Mouse (Mus musculus): ENCODE results near the gene Zan. TPM values are rescaled to one million over a fixed set of nuclear protein-coding genes. Genes with fewer than 3 reads are reported as not detected.
"Not testable (repeated sequence)": the region's sequence is repeated elsewhere in the genome, so short reads cannot be mapped to it uniquely, and the experiment has no call there.

Gene Zan
- polyA plus RNA-seq, 1 experiment from 2014 or later, result not detected

- ATAC-seq (ENCODE audit: insufficient number of reproducible peaks, low FRiP score, low TSS enrichment, low read depth), result no peak
- H3K36me3 ChIP-seq (ENCODE audit: control insufficient read depth, insufficient read depth, low read length), result no peaks in the 10 kb centered on the region
- H3K4me3 ChIP-seq (ENCODE audit: low read depth, low read length), result no peak overlapping the region
- H3K27me3 ChIP-seq (ENCODE audit: control insufficient read depth, insufficient read depth, low read length), result no peaks in the 10 kb centered on the region
- H3K27ac ChIP-seq (replicated peaks; ENCODE audit: low read depth, low read length), result no peak overlapping the region
- H3K4me1 ChIP-seq (ENCODE audit: control insufficient read depth, insufficient read depth, low read length), result no peaks in the 10 kb centered on the region
- no peak for DNase-seq (ENCODE audit: low spot score)
- WGBS, result 55% methylated on average over 7 of the region's 7 CpGs
- H3K9me3 ChIP-seq (ENCODE audit: control insufficient read depth, low read length), result no peaks in the 10 kb centered on the region
- no peak overlapping the region for H3K4me2 ChIP-seq (ENCODE audit: low read depth, severe bottlenecking)
- H3K9ac ChIP-seq (ENCODE audit: low read length), result no peak overlapping the region
These were observed 20.8 kb downstream of the Zan start for GRCm38 (mm10) chr5:137455866-137456591.

GRCm38 (mm10) chr5:137455206-137455605 lies 21.7 kb downstream of the Zan start:
- ATAC-seq (ENCODE audit: insufficient number of reproducible peaks, low FRiP score, low TSS enrichment, low read depth) (no peak), DNase-seq (ENCODE audit: low spot score) (no peak)
- Histone ChIP-seq H3K9me3 (ENCODE audit: control insufficient read depth, low read length) (no peaks in the 10 kb centered on the region), H3K4me3 (ENCODE audit: low read depth, low read length) (no peak overlapping the region), H3K27me3 (ENCODE audit: control insufficient read depth, insufficient read depth, low read length) (no peaks in the 10 kb centered on the region), H3K27ac (replicated peaks; ENCODE audit: low read depth, low read length) (no peak overlapping the region), H3K9ac (ENCODE audit: low read length) (no peak overlapping the region), H3K36me3 (ENCODE audit: control insufficient read depth, insufficient read depth, low read length) (no peaks in the 10 kb centered on the region), H3K4me2 (ENCODE audit: low read depth, severe bottlenecking) (no peak overlapping the region), H3K4me1 (ENCODE audit: control insufficient read depth, insufficient read depth, low read length) (no peaks in the 10 kb centered on the region)
- 88% methylated on average over 6 of the region's 6 CpGs for WGBS

- no peak overlapping the region for H3K4me2 ChIP-seq (ENCODE audit: low read depth, severe bottlenecking)
- H3K27ac ChIP-seq (replicated peaks; ENCODE audit: low read depth, low read length), result no peak overlapping the region
- no peaks in the 10 kb centered on the region for H3K36me3 ChIP-seq (ENCODE audit: control insufficient read depth, insufficient read depth, low read length)
- no peak overlapping the region for H3K4me3 ChIP-seq (ENCODE audit: low read depth, low read length)
- DNase-seq (ENCODE audit: low spot score) (no peak), ATAC-seq (ENCODE audit: insufficient number of reproducible peaks, low FRiP score, low TSS enrichment, low read depth) (no peak)
- H3K9me3 ChIP-seq (ENCODE audit: control insufficient read depth, low read length), result no peaks in the 10 kb centered on the region
- H3K4me1 ChIP-seq (ENCODE audit: control insufficient read depth, insufficient read depth, low read length), result no peaks in the 10 kb centered on the region
- no peak overlapping the region for H3K9ac ChIP-seq (ENCODE audit: low read length)
- H3K27me3 ChIP-seq (ENCODE audit: control insufficient read depth, insufficient read depth, low read length), result no peaks in the 10 kb centered on the region
These were observed 31.3 kb downstream of the Zan start for GRCm38 (mm10) chr5:137445536-137445935.

- no peak overlapping the region for H3K27ac ChIP-seq (replicated peaks; ENCODE audit: low read depth, low read length)
- H3K4me2 ChIP-seq (ENCODE audit: low read depth, severe bottlenecking), result no peak overlapping the region
- DNase-seq (ENCODE audit: low spot score) (no peak), ATAC-seq (ENCODE audit: insufficient number of reproducible peaks, low FRiP score, low TSS enrichment, low read depth) (no peak)
- no peaks in the 10 kb centered on the region for H3K4me1 ChIP-seq (ENCODE audit: control insufficient read depth, insufficient read depth, low read length)
- no peak overlapping the region for H3K9ac ChIP-seq (ENCODE audit: low read length)
- no peaks in the 10 kb centered on the region for H3K9me3 ChIP-seq (ENCODE audit: control insufficient read depth, low read length)
- no peak overlapping the region for H3K4me3 ChIP-seq (ENCODE audit: low read depth, low read length)
- 86% methylated on average over 11 of the region's 11 CpGs for WGBS
- no peaks in the 10 kb centered on the region for H3K27me3 ChIP-seq (ENCODE audit: control insufficient read depth, insufficient read depth, low read length)
- no peaks in the 10 kb centered on the region for H3K36me3 ChIP-seq (ENCODE audit: control insufficient read depth, insufficient read depth, low read length)
These were observed 36.5 kb downstream of the Zan start for GRCm38 (mm10) chr5:137440216-137440855.

GRCm38 (mm10) chr5:137433889-137434288 lies 43.0 kb downstream of the Zan start:
- Histone ChIP-seq H3K9me3 (ENCODE audit: control insufficient read depth, low read length) (no peaks in the 10 kb centered on the region), H3K4me3 (ENCODE audit: low read depth, low read length) (no peak overlapping the region), H3K27me3 (ENCODE audit: control insufficient read depth, insufficient read depth, low read length) (no peaks in the 10 kb centered on the region), H3K9ac (ENCODE audit: low read length) (no peak overlapping the region), H3K36me3 (ENCODE audit: control insufficient read depth, insufficient read depth, low read length) (no peaks in the 10 kb centered on the region), H3K4me1 (ENCODE audit: control insufficient read depth, insufficient read depth, low read length) (no peaks in the 10 kb centered on the region), H3K4me2 (ENCODE audit: low read depth, severe bottlenecking) (no peak overlapping the region), H3K27ac (replicated peaks; ENCODE audit: low read depth, low read length) (no peak overlapping the region)
- DNase-seq (ENCODE audit: low spot score) (no peak), ATAC-seq (ENCODE audit: insufficient number of reproducible peaks, low FRiP score, low TSS enrichment, low read depth) (no peak)
- 72% methylated on average over 6 of the region's 6 CpGs for WGBS

- not testable (repeated sequence) for H3K9ac ChIP-seq (ENCODE audit: low read length); ATAC-seq (ENCODE audit: insufficient number of reproducible peaks, low FRiP score, low TSS enrichment, low read depth); H3K9me3 ChIP-seq (ENCODE audit: control insufficient read depth, low read length); H3K27ac ChIP-seq (replicated peaks; ENCODE audit: low read depth, low read length); DNase-seq (ENCODE audit: low spot score); H3K36me3 ChIP-seq (ENCODE audit: control insufficient read depth, insufficient read depth, low read length); H3K4me2 ChIP-seq (ENCODE audit: low read depth, severe bottlenecking); H3K4me1 ChIP-seq (ENCODE audit: control insufficient read depth, insufficient read depth, low read length); H3K27me3 ChIP-seq (ENCODE audit: control insufficient read depth, insufficient read depth, low read length); H3K4me3 ChIP-seq (ENCODE audit: low read depth, low read length)
- WGBS, result 87% methylated on average over 4 of the region's 4 CpGs
These were observed 46.5 kb downstream of the Zan start for GRCm38 (mm10) chr5:137430402-137430801.

- no peak overlapping the region for H3K4me3 ChIP-seq (ENCODE audit: low read depth, low read length)
- 66% methylated on average over 6 of the region's 6 CpGs for WGBS
- H3K36me3 ChIP-seq (ENCODE audit: control insufficient read depth, insufficient read depth, low read length), result no peaks in the 10 kb centered on the region
- no peaks in the 10 kb centered on the region for H3K9me3 ChIP-seq (ENCODE audit: control insufficient read depth, low read length)
- no peaks in the 10 kb centered on the region for H3K27me3 ChIP-seq (ENCODE audit: control insufficient read depth, insufficient read depth, low read length)
- no peak overlapping the region for H3K27ac ChIP-seq (replicated peaks; ENCODE audit: low read depth, low read length)
- no peak overlapping the region for H3K4me2 ChIP-seq (ENCODE audit: low read depth, severe bottlenecking)
- ATAC-seq (ENCODE audit: insufficient number of reproducible peaks, low FRiP score, low TSS enrichment, low read depth) (no peak), DNase-seq (ENCODE audit: low spot score) (no peak)
- 0 out of 2 replicates have a peak, but pooled peaks cover 6% of the 10 kb centered on the region for H3K4me1 ChIP-seq (ENCODE audit: control insufficient read depth, insufficient read depth, low read length)
- no peak overlapping the region for H3K9ac ChIP-seq (ENCODE audit: low read length)
These were observed 51.2 kb downstream of the Zan start for GRCm38 (mm10) chr5:137425648-137426047.

- Histone ChIP-seq H3K4me2 (ENCODE audit: low read depth, severe bottlenecking) (no peak overlapping the region), H3K27me3 (ENCODE audit: control insufficient read depth, insufficient read depth, low read length) (no peaks in the 10 kb centered on the region), H3K9me3 (ENCODE audit: control insufficient read depth, low read length) (no peaks in the 10 kb centered on the region), H3K9ac (ENCODE audit: low read length) (no peak overlapping the region), H3K4me1 (ENCODE audit: control insufficient read depth, insufficient read depth, low read length) (no peaks in the 10 kb centered on the region), H3K36me3 (ENCODE audit: control insufficient read depth, insufficient read depth, low read length) (no peaks in the 10 kb centered on the region), H3K4me3 (ENCODE audit: low read depth, low read length) (no peak overlapping the region), H3K27ac (replicated peaks; ENCODE audit: low read depth, low read length) (no peak overlapping the region)
- DNase-seq (ENCODE audit: low spot score) (no peak), ATAC-seq (ENCODE audit: insufficient number of reproducible peaks, low FRiP score, low TSS enrichment, low read depth) (no peak)
- WGBS, result 84% methylated on average over 4 of the region's 4 CpGs
These were observed 57.0 kb downstream of the Zan start for GRCm38 (mm10) chr5:137419841-137420240.

Data from limb, embryonic 11.5 days (tissue).